Mouse (Mus musculus) gastrocnemius, adult 8-10 months (tissue): Measurements from ENCODE around the gene Tspan12. TPM values are rescaled to one million over a fixed set of nuclear protein-coding genes. Genes with fewer than 3 reads are reported as not detected.

Experiments
- DNase-seq, 2 experiments: peaks; one replicate each; pipeline ENCODE4 v3.0.0; 2022; ENCODE audit warnings: low spot score in 2 of 2
- total RNA-seq, 4 experiments: library from RNA; stranded (reverse); gene quantifications; 2 replicates each; pipeline ENCODE4 v1.2.4; 2022

The Tspan12 gene
- total RNA-seq, 4 experiments from 2014 or later = 9.9 to 11.7 (median 11.0) TPM

DNA sequence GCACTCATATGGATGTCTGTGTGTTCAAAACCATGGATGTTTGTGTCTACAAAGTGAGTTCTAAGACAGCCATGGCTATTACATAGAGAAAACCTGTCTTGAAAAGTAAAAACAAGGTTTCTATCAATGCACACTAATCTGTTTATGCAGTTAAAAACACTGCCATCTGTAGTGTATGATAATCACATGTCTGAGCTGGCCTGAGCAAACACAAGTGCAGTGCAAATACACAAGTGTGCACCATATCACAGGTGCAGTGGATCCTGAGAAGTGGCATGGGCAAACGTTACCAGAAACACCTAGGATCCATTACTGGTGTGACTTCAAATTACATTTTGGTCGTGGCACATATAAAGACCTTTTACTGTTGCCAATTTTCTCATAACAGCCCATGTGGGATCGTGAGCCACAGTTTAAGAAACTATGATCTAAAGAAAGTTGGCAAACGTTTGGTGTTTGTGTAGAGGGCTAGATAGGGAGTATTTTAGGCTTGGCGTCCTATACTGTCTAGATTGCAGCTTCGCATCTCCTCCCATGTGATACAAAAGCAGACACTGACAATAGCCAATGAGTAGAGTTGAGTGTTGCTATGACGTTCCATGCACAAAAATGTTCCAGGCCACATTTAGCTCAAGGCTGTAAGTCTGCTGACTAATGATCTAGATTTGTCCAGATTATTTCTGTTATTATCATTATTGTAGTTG, 78.0 kb downstream of the Tspan12 start:
- no peak for DNase-seq

DNA sequence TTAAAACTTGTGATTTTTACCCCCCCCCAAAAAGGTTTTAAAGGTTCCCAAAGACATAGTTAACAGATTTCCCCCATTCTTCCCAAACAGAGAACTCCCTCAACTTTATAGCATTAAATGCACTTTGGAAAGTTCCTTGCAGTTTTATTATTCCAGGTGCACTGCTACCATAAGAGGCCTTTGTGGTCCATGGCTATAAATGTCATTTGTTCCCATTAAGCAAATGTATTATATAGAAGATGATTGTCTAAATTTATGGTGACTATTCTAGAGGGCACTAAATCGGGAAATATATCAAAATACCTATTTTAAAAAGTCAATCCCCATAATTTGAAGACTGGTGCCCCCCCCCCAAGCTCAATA, 82.9 kb downstream of the Tspan12 start:
- DNase-seq = no peak

DNA sequence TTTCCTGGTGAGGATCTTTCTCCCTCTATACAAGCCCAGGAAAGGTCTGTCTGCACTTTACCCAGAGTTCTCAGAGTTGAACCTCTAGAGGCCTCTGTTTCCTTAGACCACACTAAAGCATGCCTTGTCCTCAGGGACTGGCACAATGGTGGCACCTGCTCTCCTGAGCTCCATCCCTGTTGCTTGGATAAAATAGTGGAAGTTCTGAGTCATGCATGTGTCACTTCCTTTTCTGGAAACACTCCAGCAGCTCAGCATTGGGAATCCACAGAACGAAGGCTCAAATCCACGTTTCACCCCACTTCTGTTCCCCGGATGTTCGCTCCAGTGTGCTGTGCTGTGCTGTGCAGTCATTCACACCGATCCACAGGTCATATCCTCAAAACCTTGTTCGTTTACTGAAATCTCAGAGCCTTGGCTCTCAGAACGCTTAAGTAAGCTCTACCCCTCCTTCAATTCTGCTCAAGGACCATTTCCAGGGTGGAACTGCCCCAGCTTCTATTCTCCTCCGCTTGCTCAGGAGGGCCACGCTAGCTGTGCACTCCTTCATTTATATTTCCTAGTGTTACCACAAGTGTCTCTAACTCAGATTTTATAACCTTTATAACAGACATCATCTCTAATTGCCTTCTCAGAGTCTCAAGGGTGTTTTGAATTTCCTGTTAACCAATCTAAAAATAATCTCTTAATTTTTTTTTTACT, 83.4 kb downstream of the Tspan12 start:
- no peak for DNase-seq

DNA sequence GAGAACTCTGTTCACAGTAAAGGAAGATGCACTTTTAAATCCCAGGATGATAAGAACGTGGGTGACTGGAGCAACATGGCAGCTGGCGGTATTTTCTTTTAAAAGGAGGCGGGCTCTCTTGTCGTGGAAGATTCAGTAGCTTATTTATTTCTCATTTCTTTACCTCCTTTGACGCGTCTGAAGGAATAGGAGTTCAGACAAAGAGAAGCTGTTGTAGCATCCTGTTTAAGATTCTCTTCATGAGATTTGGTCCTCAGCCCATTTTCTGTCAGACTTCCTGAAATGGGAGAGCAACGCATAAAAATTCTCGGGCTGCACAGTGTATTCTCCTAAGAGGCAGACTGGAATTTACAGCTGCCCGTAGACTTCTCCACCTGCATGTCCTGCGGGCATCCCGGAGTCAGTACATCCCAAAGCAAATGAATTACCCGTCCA, 84.5 kb downstream of the Tspan12 start:
- DNase-seq = no peak

DNA sequence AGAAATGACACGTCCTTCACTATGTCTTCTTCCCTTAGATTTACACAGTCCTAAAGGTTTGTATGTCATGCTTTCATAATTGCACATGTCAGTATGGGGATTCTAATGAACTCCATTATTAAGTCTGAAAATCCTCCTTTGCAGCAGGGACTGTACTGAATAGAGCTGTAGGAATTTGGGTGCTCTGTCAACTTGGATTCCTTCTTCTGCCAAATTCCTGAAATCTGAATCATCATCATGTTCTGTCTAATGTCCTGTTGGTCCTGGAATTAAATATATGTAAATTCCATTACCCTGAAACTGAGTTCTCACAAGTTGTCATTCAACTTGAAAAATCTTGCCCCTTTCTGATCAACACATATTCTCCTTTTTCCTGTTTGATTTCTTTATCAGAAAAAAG, 104.8 kb downstream of the Tspan12 start:
- DNase-seq = no peak

DNA sequence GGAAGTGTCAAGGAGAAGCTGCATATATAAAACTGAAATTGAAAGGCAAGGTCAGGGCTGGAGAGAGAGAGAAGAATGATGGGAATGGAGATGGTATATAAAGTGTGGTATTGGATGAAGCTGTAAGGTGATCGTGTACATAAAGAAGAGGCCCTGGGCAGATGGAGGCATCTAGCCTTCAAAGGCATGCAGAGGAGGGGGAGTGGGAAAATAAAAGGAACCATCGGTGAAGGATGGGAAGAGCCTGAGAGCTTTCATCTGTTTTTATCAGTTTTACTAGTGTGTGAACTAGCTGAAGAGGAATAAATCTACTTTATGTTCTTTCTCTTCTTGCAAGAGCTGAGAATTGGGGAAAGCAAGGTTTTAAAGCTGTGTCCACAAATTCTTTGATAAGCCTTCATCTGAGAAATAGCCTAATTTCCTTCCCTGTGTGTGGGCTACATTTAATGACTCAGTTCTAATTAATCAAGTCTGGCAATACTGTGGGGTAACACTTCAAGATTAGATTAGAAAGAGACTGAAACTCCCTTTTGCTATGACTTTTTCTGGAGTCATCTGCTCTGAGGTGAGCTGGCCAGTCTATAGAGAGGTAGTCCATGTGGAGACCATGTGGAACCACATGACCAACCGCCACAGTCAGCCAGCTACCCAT, 107.6 kb downstream of the Tspan12 start:
- DNase-seq = no peak

DNA sequence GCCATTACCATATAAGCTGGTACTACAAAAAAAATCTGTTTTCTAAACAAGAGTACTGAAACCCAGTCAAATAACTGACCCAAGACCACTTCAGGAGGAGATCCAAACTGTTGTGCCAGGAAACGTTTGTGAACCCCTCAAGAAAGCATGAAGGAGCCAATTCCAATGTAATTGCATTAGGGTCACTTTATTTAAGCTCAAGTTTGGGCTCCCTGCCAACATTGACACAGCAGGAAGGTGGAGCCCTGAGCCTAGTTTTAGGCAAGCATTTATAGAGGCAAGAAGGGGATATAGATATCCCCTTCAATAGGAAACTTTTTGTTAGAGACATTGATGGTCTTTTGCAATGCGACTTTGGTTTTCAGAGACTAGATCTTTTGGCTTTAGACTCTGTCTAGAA, 111.7 kb downstream of the Tspan12 start:
- DNase-seq = no peak

DNA sequence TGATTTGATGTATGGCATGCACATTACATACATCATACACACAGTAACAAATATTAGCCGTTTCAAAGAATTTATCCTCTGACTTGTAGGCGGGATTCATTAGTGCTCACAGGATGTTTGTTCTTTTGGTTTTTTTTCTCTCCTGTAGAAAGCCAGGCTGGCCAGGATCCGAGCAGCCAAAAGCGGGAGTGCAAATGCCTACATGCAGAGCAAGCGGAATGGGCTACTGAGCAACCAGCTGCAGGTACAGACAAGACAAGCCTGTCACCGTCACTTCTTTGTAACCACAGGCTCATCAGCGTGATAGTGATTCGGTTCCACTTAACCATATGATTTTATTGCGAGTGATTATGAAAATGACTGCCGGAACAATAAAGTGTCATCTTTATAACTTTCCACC, 130.1 kb downstream of the Tspan12 start:
- no peak for DNase-seq

Other genes starting within 250 kb of the Tspan12 start
- gene Ing3, start 97.1 kb upstream of the Tspan12 start, total RNA-seq = 1 to 10 TPM; 4.5 to 9.4 (median 6.3) TPM
- gene Cped1, start 133.4 kb upstream of the Tspan12 start, total RNA-seq = 10 to 100 TPM; 22.4 to 26.6 (median 22.9) TPM